Mouse (Mus musculus): ENCODE data around the gene Madcam1. TPM values are rescaled to one million over a fixed set of nuclear protein-coding genes. Genes with fewer than 3 reads are reported as not detected.

Gene Madcam1
- polyA plus RNA-seq, 1 experiment from 2014 or later, result 2.7 TPM

GRCm38 (mm10) chr10:79682916-79683582 lies 18.7 kb downstream of the Madcam1 start:
- H3K4me1 ChIP-seq, result peaks cover 25% of the 10 kb centered on the region
- H3K27ac ChIP-seq, result peak overlapping the region; percentile 89
- no peaks in the 10 kb centered on the region for H3K27me3 ChIP-seq
- 2% methylated on average over 10 of the region's 10 CpGs for WGBS
- H3K36me3 ChIP-seq, result peaks cover 43% of the 10 kb centered on the region
- peak overlapping the region; percentile 89 for H3K4me2 ChIP-seq
- H3K4me3 ChIP-seq (replicated peaks), result peak overlapping the region; percentile 87
- ATAC-seq (replicated peaks; ENCODE audit: low FRiP score), result 0 out of 2 replicates have a peak, but pooled peaks have one; percentile 1
- no peaks in the 10 kb centered on the region for H3K9me3 ChIP-seq (replicated peaks)
- H3K9ac ChIP-seq, result peak overlapping the region; percentile 86

GRCm38 (mm10) chr10:79683726-79684640 lies 19.6 kb downstream of the Madcam1 start:
- WGBS, result 76% methylated on average over 6 of the region's 6 CpGs
- Histone ChIP-seq H3K36me3 (peaks cover 52% of the 10 kb centered on the region), H3K9ac (peak overlapping the region; percentile 86), H3K4me1 (peaks cover 25% of the 10 kb centered on the region), H3K4me3 (replicated peaks) (peak overlapping the region; percentile 87), H3K9me3 (replicated peaks) (no peaks in the 10 kb centered on the region), H3K4me2 (peak overlapping the region; percentile 89), H3K27ac (no peak overlapping the region; the same call in 1 of the 2 replicates), H3K27me3 (no peaks in the 10 kb centered on the region)
- ATAC-seq (replicated peaks; ENCODE audit: low FRiP score), result no peak

GRCm38 (mm10) chr10:79684770-79685600 lies 20.6 kb downstream of the Madcam1 start:
- no peak overlapping the region for H3K4me2 ChIP-seq
- no peak for ATAC-seq (replicated peaks; ENCODE audit: low FRiP score)
- no peak overlapping the region for H3K4me3 ChIP-seq (replicated peaks)
- no peak overlapping the region for H3K27ac ChIP-seq
- H3K36me3 ChIP-seq, result peaks cover 61% of the 10 kb centered on the region
- H3K4me1 ChIP-seq, result peaks cover 25% of the 10 kb centered on the region
- H3K9ac ChIP-seq, result no peak overlapping the region
- no peaks in the 10 kb centered on the region for H3K27me3 ChIP-seq
- H3K9me3 ChIP-seq (replicated peaks), result no peaks in the 10 kb centered on the region
- 94% methylated on average over 25 of the region's 25 CpGs for WGBS

- Histone ChIP-seq H3K4me1 (peaks cover 19% of the 10 kb centered on the region), H3K4me3 (replicated peaks) (no peak overlapping the region), H3K36me3 (peaks cover 62% of the 10 kb centered on the region), H3K4me2 (no peak overlapping the region), H3K27me3 (no peaks in the 10 kb centered on the region), H3K9me3 (replicated peaks) (no peaks in the 10 kb centered on the region), H3K27ac (no peak overlapping the region), H3K9ac (no peak overlapping the region)
- 93% methylated on average over 2 of the region's 2 CpGs for WGBS
- no peak for ATAC-seq (replicated peaks; ENCODE audit: low FRiP score)
These were observed 21.9 kb downstream of the Madcam1 start for GRCm38 (mm10) chr10:79686219-79686618.

GRCm38 (mm10) chr10:79686691-79687090 lies 22.3 kb downstream of the Madcam1 start:
- 86% methylated on average over 1 of the region's 1 CpGs for WGBS
- Histone ChIP-seq H3K4me2 (no peak overlapping the region), H3K4me3 (replicated peaks) (no peak overlapping the region), H3K4me1 (peaks cover 16% of the 10 kb centered on the region), H3K27ac (no peak overlapping the region), H3K36me3 (peaks cover 62% of the 10 kb centered on the region), H3K9ac (no peak overlapping the region), H3K27me3 (no peaks in the 10 kb centered on the region), H3K9me3 (replicated peaks) (no peaks in the 10 kb centered on the region)
- no peak for ATAC-seq (replicated peaks; ENCODE audit: low FRiP score)

- no peak overlapping the region for H3K4me2 ChIP-seq
- H3K27ac ChIP-seq, result no peak overlapping the region
- H3K9ac ChIP-seq, result no peak overlapping the region
- H3K4me1 ChIP-seq, result peaks cover 16% of the 10 kb centered on the region
- H3K4me3 ChIP-seq (replicated peaks), result no peak overlapping the region
- H3K27me3 ChIP-seq, result no peaks in the 10 kb centered on the region
- H3K36me3 ChIP-seq, result peaks cover 62% of the 10 kb centered on the region
- no peak for ATAC-seq (replicated peaks; ENCODE audit: low FRiP score)
- 95% methylated on average over 6 of the region's 6 CpGs for WGBS
- H3K9me3 ChIP-seq (replicated peaks), result 0 out of 2 replicates have a peak, but pooled peaks cover 4% of the 10 kb centered on the region
These were observed 23.2 kb downstream of the Madcam1 start for GRCm38 (mm10) chr10:79687513-79687912.

- H3K27me3 ChIP-seq, result no peaks in the 10 kb centered on the region
- H3K4me2 ChIP-seq, result no peak within 1 kb of the TSS
- peaks cover 7% of the 10 kb centered on the region for H3K4me1 ChIP-seq
- H3K9ac ChIP-seq, result no peak within 1 kb of the TSS
- no peak for ATAC-seq (replicated peaks; ENCODE audit: low FRiP score)
- no peak within 1 kb of the TSS for H3K4me3 ChIP-seq (replicated peaks)
- H3K27ac ChIP-seq, result no peak within 1 kb of the TSS
- 0 out of 2 replicates have a peak, but pooled peaks cover 4% of the 10 kb centered on the region for H3K9me3 ChIP-seq (replicated peaks)
- peaks cover 62% of the 10 kb centered on the region for H3K36me3 ChIP-seq
- WGBS, result 75% methylated on average over 4 of the region's 4 CpGs
These were observed 24.4 kb downstream of the Madcam1 start, which contains the start of gene Gzmm for GRCm38 (mm10) chr10:79688720-79689119. Gene Gzmm, plus strand, starts transcription at chr10:79689020.

- ATAC-seq (replicated peaks; ENCODE audit: low FRiP score), result no peak
- Histone ChIP-seq H3K27me3 (no peaks in the 10 kb centered on the region), H3K9ac (no peak overlapping the region), H3K4me1 (peaks cover 2% of the 10 kb centered on the region), H3K27ac (no peak overlapping the region), H3K9me3 (replicated peaks) (0 out of 2 replicates have a peak, but pooled peaks cover 4% of the 10 kb centered on the region), H3K4me3 (replicated peaks) (no peak overlapping the region), H3K36me3 (peaks cover 59% of the 10 kb centered on the region), H3K4me2 (no peak overlapping the region)
- WGBS, result 83% methylated on average over 3 of the region's 3 CpGs
These were observed 24.8 kb downstream of the Madcam1 start for GRCm38 (mm10) chr10:79689178-79689577.

GRCm38 (mm10) chr10:79691986-79692548 lies 27.7 kb downstream of the Madcam1 start:
- Histone ChIP-seq H3K4me2 (no peak overlapping the region), H3K4me3 (replicated peaks) (no peak overlapping the region), H3K4me1 (peaks cover 16% of the 10 kb centered on the region), H3K36me3 (peaks cover 30% of the 10 kb centered on the region), H3K27ac (no peak overlapping the region), H3K9me3 (replicated peaks) (0 out of 2 replicates have a peak, but pooled peaks cover 4% of the 10 kb centered on the region), H3K9ac (no peak overlapping the region), H3K27me3 (no peaks in the 10 kb centered on the region)
- no peak for ATAC-seq (replicated peaks; ENCODE audit: low FRiP score)
- WGBS, result 96% methylated on average over 2 of the region's 2 CpGs

- WGBS, result 71% methylated on average over 12 of the region's 12 CpGs
- H3K4me1 ChIP-seq, result peaks cover 16% of the 10 kb centered on the region
- no peak overlapping the region for H3K9ac ChIP-seq
- no peak overlapping the region for H3K4me3 ChIP-seq (replicated peaks)
- H3K27ac ChIP-seq, result no peak overlapping the region
- no peaks in the 10 kb centered on the region for H3K27me3 ChIP-seq
- no peak for ATAC-seq (replicated peaks; ENCODE audit: low FRiP score)
- H3K4me2 ChIP-seq, result no peak overlapping the region
- 0 out of 2 replicates have a peak, but pooled peaks cover 4% of the 10 kb centered on the region for H3K9me3 ChIP-seq (replicated peaks)
- peaks cover 13% of the 10 kb centered on the region for H3K36me3 ChIP-seq
These were observed 29.4 kb downstream of the Madcam1 start for GRCm38 (mm10) chr10:79693580-79694378.

- Histone ChIP-seq H3K27me3 (no peaks in the 10 kb centered on the region), H3K9ac (no peak overlapping the region), H3K4me1 (peaks cover 16% of the 10 kb centered on the region), H3K36me3 (peaks cover 7% of the 10 kb centered on the region), H3K4me2 (no peak overlapping the region), H3K4me3 (replicated peaks) (no peak overlapping the region), H3K27ac (no peak overlapping the region), H3K9me3 (replicated peaks) (0 out of 2 replicates have a peak, but pooled peaks cover 4% of the 10 kb centered on the region)
- 84% methylated on average over 6 of the region's 6 CpGs for WGBS
- no peak for ATAC-seq (replicated peaks; ENCODE audit: low FRiP score)
These were observed 30.0 kb downstream of the Madcam1 start for GRCm38 (mm10) chr10:79694379-79694655.

All from kidney, embryonic 15.5 days (tissue).